Mouse (Mus musculus) kidney, postnatal 0 days (tissue): ENCODE measurements at regions not wholly inside any gene's neighbourhood (a gene's known extent, or its start where the extent isn't known, plus 50 kb on each side); places are given as distances from the start of the nearest gene placed in this dataset.

Experiments used
- ATAC-seq: fragments of 200-750 bp; cut with Nextera tagmentation; replicated peaks from 2 replicates; pipeline ENCODE4 v1.8.0; 2017; ENCODE audit warnings: low read depth, moderate number of reproducible peaks, moderate TSS enrichment, moderate library complexity; ENCODE audit not compliant: low FRiP score
- DNase-seq: peaks from one replicate; pipeline ENCODE4 v3.0.0-alpha.2; 2016; ENCODE audit warnings: low spot score
- H3K27ac ChIP-seq: fragments of 300-500 bp; sonication (generic); 2 replicates; pipeline ENCODE4 v1.5.1; 2014; ENCODE audit warnings: mild to moderate bottlenecking
- H3K27me3 ChIP-seq: fragments of 300-500 bp; sonication (generic); 2 replicates; pipeline ENCODE4 v1.6.1; 2014; ENCODE audit warnings: low read length, mixed read lengths; ENCODE audit not compliant: insufficient read depth
- H3K36me3 ChIP-seq: fragments of 300-500 bp; sonication (generic); 2 replicates; pipeline ENCODE4 v1.6.1; 2014; ENCODE audit warnings: low read length, mixed read lengths; ENCODE audit not compliant: insufficient read depth
- H3K4me1 ChIP-seq: fragments of 300-500 bp; sonication (generic); replicated peaks from 2 replicates; pipeline ENCODE4 v1.6.1; 2014; ENCODE audit warnings: antibody characterized with exemption, low read length, mixed read lengths; ENCODE audit not compliant: insufficient read depth
- H3K4me2 ChIP-seq: fragments of 300-500 bp; sonication (generic); 2 replicates; pipeline ENCODE4 v1.6.1; 2014; ENCODE audit warnings: mild to moderate bottlenecking, low read length, moderate library complexity, mixed read lengths
- H3K4me3 ChIP-seq: fragments of 300-500 bp; sonication (generic); replicated peaks from 2 replicates; pipeline ENCODE4 v1.5.1; 2014; ENCODE audit warnings: low read depth, low read length
- H3K9ac ChIP-seq: fragments of 300-500 bp; sonication (generic); 2 replicates; pipeline ENCODE4 v1.6.1; 2014; ENCODE audit warnings: low read depth, low read length
- H3K9me3 ChIP-seq: fragments of 300-500 bp; sonication (generic); replicated peaks from 2 replicates; pipeline ENCODE4 v1.6.1; 2016; ENCODE audit warnings: low read length, inconsistent platforms, mixed read lengths
- CTCF ChIP-seq: IDR thresholded peaks from 2 replicates; pipeline ENCODE4 v1.5.1; 2016; ENCODE audit warnings: antibody characterized with exemption, low read depth, mild to moderate bottlenecking, moderate library complexity
- WGBS: fragments of 180-500 bp; shearing (Covaris S2); extraction: QIAGEN DNeasy Blood & Tissue Kit; methylation state at CpG from one replicate; pipeline ENCODE4 v1.1.7; 2014; 5-methylcytosine and 5-hydroxymethylcytosine counted together

DNA sequence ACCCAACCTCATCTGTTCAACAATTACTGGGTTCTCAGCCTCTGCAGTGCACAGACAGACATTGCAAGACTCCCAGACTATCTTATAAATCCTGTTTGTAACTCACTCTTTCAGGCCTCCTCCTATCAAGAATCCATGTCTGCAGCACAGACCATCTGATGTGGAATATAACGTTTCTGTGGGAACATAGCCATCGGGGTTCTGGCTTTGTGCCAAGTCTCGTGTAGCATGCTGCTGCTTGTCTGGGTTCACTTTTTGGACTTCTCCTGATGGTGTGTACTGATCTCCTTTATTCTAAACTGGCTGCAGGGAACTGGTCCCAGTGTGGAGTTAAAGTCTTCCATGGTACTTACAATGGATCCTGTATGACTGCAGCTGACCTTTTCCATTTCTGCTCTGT is 418.0 kb upstream of the Cdh4 start:
- ATAC-seq (no peak), DNase-seq (no peak)
- Histone ChIP-seq H3K9ac (no peak overlapping the region), H3K4me3 (no peak overlapping the region), H3K4me1 (no peaks in the 10 kb centered on the region), H3K36me3 (no peaks in the 10 kb centered on the region), H3K27ac (no peak overlapping the region), H3K4me2 (no peak overlapping the region), H3K9me3 (no peaks in the 10 kb centered on the region), H3K27me3 (no peaks in the 10 kb centered on the region)
- 60% methylated on average over 3 of the region's 3 CpGs for WGBS
- no peak for TF ChIP-seq CTCF

- TF ChIP-seq CTCF = no peak
- H3K27me3 ChIP-seq = no peaks in the 10 kb centered on the region
- DNase-seq (no peak), ATAC-seq (no peak)
- no peaks in the 10 kb centered on the region for H3K4me1 ChIP-seq
- no peak overlapping the region for H3K4me3 ChIP-seq
- H3K36me3 ChIP-seq = no peaks in the 10 kb centered on the region
- no peak overlapping the region for H3K4me2 ChIP-seq
- H3K9me3 ChIP-seq = no peaks in the 10 kb centered on the region
- no peak overlapping the region for H3K9ac ChIP-seq
- 83% methylated on average over 2 of the region's 2 CpGs for WGBS
- H3K27ac ChIP-seq = no peak overlapping the region
Observed at GRCm38 (mm10) chr2:179033171-179033570, 409.1 kb upstream of the Cdh4 start.

GRCm38 (mm10) chr2:179035446-179035845 is 406.8 kb upstream of the Cdh4 start:
- no peak for DNase-seq
- Histone ChIP-seq H3K36me3 (no peaks in the 10 kb centered on the region), H3K4me2 (no peak overlapping the region), H3K9me3 (no peaks in the 10 kb centered on the region), H3K27ac (no peak overlapping the region), H3K4me3 (no peak overlapping the region), H3K9ac (no peak overlapping the region), H3K27me3 (no peaks in the 10 kb centered on the region), H3K4me1 (no peaks in the 10 kb centered on the region)
- ATAC-seq = no peak
- TF ChIP-seq CTCF = no peak
- WGBS = 73% methylated on average over 6 of the region's 6 CpGs

- ATAC-seq (no peak), DNase-seq (no peak)
- H3K27ac ChIP-seq = no peak overlapping the region
- WGBS = 31% methylated on average over 2 of the region's 2 CpGs
- no peaks in the 10 kb centered on the region for H3K9me3 ChIP-seq
- no peaks in the 10 kb centered on the region for H3K27me3 ChIP-seq
- H3K4me2 ChIP-seq = no peak overlapping the region
- H3K4me1 ChIP-seq = no peaks in the 10 kb centered on the region
- no peak for TF ChIP-seq CTCF
- H3K9ac ChIP-seq = no peak overlapping the region
- no peak overlapping the region for H3K4me3 ChIP-seq
- H3K36me3 ChIP-seq = no peaks in the 10 kb centered on the region
Observed at GRCm38 (mm10) chr2:179039697-179040096, 402.5 kb upstream of the Cdh4 start.

DNA sequence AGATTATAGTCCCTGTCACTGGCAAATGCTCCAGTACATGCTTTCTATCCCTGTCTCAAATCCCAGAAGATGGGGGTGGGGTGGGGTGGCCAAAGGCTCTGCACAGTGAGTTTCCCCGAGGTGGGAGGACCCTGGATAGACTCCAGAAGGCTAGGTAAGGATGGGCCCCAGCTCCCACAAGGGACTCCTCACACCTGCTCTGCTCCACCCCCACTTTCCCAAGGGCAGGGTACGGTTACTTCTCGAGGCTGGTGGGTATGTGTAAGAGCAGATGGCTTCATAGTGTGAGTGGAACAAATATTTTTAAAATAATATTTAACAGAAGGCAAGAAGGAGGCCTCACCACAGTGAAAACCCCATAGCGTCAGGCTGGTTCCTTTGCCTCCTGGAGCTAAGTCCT is 398.6 kb upstream of the Cdh4 start:
- Histone ChIP-seq H3K4me1 (no peaks in the 10 kb centered on the region), H3K36me3 (no peaks in the 10 kb centered on the region), H3K27me3 (no peaks in the 10 kb centered on the region), H3K4me2 (no peak overlapping the region), H3K4me3 (no peak overlapping the region), H3K9ac (no peak overlapping the region), H3K27ac (no peak overlapping the region), H3K9me3 (no peaks in the 10 kb centered on the region)
- TF ChIP-seq CTCF = no peak
- DNase-seq = no peak
- WGBS = 49% methylated on average over 4 of the region's 4 CpGs
- ATAC-seq = no peak

DNA sequence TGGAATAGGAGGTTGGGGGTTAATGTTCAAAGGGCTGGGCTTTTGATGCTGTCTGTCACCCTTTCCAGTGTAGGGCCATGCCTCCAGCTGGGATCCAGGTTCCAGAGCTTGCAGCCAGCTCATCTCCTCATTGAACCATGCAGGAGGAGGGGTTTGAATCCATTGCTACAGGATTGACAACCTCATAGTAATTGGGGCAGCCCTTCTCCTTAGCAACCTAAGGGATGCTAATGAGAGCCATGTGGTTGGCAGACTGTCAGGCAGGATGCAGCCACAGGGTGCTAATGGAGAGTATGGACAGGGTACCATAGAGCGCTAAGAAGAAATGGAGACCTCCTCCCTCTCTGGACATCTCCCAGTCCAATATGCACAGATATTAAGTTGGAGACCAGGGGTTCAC is 396.9 kb upstream of the Cdh4 start:
- no peaks in the 10 kb centered on the region for H3K36me3 ChIP-seq
- ATAC-seq (no peak), DNase-seq (no peak)
- no peak overlapping the region for H3K27ac ChIP-seq
- H3K27me3 ChIP-seq = no peaks in the 10 kb centered on the region
- H3K4me1 ChIP-seq = no peaks in the 10 kb centered on the region
- no peak for TF ChIP-seq CTCF
- H3K9me3 ChIP-seq = no peaks in the 10 kb centered on the region
- WGBS = 73% methylated on average over 1 of the region's 1 CpGs
- no peak overlapping the region for H3K4me3 ChIP-seq
- H3K4me2 ChIP-seq = no peak overlapping the region
- H3K9ac ChIP-seq = no peak overlapping the region

GRCm38 (mm10) chr2:179054441-179054840 is 387.8 kb upstream of the Cdh4 start:
- H3K4me3 ChIP-seq = no peak overlapping the region
- DNase-seq (no peak), ATAC-seq (no peak)
- H3K4me2 ChIP-seq = no peak overlapping the region
- no peaks in the 10 kb centered on the region for H3K27me3 ChIP-seq
- H3K36me3 ChIP-seq = no peaks in the 10 kb centered on the region
- no peaks in the 10 kb centered on the region for H3K9me3 ChIP-seq
- WGBS = 55% methylated on average over 8 of the region's 8 CpGs
- TF ChIP-seq CTCF = no peak
- no peak overlapping the region for H3K27ac ChIP-seq
- H3K4me1 ChIP-seq = no peaks in the 10 kb centered on the region
- no peak overlapping the region for H3K9ac ChIP-seq
